Mouse (Mus musculus): ENCODE measurements around the gene Tgfbr3. TPM values are rescaled to one million over a fixed set of nuclear protein-coding genes. Genes with fewer than 3 reads are reported as not detected.

The Tgfbr3 gene
- total RNA-seq, 4 experiments from 2014 or later = 14.7 to 18.7 (median 16.0) TPM

DNA sequence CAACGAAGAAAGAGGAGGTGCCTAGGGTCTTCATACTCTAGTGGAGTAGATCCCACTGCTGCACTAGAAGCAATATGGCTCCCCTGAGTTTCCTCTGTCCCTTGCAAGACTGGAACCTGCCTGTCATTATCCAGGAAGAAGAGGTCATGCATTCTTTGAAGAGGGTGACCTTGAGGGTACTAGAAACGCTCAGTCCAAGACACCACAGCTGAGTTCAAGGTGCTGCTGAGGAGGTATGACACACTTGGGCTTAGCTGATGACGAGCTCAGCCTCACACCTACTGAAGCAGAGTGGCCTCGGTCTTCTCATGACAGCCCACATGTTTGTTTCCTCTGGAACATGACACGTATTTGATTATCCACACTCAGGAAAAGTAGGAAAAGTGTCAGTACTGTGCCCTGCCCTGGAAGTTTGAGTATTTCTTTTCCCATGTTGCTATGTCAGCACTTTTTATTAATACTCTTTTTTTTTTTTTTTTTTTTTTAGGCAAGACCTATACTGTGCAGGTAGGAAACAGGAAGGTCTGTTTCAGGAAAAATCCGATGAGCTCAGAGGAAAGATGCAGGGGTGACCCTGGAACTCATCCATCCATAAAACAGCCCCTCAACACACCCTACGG lies 176.7 kb downstream of the Tgfbr3 start:
- DNase-seq (ENCODE audit: low spot score in 2 of 2) = no peak

DNA sequence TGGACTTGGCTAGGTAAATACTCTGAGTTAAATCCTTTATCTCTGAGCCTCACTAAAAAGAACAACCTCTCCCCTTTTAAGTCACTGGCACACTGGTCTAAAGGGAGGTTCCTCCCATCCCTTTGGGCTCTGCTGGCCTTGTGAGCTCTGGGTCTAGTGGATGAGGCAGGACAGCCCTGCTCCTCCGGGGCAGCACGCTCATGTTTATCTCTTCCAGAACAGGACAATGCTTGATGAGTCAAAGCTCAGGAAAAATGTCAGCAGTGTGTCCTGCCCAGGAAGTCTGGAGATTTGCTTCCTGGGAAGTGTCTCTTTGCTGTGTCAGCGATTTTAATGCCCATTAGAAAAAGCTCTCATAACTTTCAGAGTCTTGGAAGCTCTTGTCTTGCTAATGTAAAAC lies 177.6 kb downstream of the Tgfbr3 start:
- no peak for DNase-seq (ENCODE audit: low spot score in 2 of 2)

DNA sequence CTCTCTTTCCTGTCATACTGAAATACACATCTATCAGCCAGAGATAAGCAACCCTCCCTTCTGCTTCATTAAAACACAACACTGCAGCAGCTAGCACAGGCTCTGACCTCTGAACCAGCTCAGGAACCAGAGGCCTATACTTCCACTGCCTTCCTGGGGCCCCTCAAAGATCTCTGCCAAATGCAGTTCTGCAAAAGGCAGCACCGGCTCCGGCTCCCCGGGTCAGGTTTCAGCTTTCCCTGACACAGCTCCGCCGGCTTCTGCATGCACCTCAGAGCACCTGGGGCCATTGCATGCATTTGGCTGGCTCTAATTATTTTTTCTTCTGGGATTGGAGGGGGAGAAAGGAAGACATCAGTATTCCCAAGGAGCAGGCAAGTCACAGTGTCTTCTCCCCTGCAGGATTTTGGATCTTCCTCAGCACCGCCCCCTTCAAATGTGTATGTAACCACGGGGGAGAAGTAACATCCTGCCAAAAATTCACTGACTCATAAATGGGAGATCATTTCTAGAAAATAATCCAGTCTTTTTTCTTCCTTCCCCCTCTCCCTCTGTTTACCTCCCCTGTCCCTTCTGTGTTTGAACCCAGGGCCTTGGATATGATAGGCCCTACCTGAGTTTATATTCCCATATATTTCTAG lies 178.4 kb downstream of the Tgfbr3 start:
- peak in 1 of 2 experiments; percentile 43 for DNase-seq (ENCODE audit: low spot score in 2 of 2)

DNA sequence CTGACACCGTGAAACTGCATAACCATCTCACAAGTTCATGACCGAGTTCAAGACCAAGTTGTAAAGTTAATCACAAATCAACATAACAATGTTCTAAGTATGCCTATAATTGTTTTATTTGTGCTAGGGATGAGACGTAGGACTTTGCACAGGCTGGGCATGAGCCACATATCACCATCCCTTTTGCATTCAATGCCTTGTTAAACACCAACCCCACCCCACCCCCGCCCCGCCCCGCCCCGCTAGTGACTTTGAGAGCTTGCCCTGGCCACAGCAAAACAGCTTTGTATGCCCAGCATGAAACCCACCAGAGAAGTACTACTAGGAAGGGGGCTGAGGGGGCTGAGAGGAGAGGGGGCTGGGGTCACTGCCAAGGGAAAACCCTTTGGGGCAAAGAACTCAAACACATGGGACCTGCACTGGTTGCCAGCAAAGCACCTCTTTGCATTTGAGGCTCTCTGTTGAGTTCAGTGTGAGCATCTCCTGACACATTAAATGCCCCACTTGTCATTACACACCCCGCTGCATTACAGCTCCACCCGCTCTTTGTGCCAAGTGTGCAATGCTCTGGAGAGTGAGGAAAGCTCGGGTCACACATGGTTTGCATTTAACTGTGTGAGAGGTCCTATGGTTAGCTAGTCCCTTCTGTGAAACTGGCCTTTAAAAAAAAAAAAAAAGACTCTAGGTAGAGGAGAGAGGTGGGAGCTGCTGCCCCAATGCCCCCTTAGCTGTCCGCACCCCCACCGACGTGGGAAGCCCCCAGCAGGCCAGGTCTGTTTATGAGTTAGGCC lies 179.1 kb downstream of the Tgfbr3 start:
- no peak for DNase-seq (ENCODE audit: low spot score in 2 of 2)

DNA sequence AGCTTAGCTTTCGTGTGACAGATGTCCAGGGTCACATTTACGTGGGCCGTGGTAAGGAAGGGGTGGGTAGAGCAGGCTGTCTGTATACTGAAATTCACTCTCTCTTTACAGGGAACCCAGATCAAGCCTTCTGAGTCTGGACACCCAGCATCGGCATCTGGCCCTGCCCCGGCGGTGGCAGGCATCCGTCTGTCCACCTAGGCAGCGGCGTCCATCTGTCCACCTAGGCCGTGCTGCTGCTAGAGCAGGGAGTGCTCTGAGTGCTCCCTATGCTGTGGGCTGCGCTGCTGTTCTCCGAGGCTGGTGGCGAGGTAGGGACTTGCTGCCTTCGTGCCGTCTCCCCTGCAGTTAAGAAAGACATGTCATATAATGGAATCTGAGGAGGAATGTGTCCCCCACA lies 180.0 kb downstream of the Tgfbr3 start:
- no peak for DNase-seq (ENCODE audit: low spot score in 2 of 2)

DNA sequence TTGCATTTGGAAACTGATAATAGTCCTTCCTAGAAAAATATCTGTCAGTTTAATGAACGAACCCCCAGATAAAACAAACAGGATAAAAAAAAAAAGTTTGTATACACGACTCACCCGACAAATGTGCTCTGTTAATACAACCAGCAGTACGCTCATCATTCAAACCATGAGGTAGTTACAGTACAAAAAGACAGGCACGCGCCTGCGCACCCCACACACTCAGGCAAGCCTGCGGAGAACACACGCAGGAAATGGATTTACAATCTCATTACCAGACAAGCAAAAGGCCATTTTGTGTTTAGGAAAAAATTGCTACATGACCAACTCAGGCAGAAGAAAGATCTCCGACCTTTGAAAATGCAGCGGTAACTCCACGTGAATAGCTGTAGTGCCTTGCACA lies 182.6 kb downstream of the Tgfbr3 start:
- no peak for DNase-seq (ENCODE audit: low spot score in 2 of 2)

DNA sequence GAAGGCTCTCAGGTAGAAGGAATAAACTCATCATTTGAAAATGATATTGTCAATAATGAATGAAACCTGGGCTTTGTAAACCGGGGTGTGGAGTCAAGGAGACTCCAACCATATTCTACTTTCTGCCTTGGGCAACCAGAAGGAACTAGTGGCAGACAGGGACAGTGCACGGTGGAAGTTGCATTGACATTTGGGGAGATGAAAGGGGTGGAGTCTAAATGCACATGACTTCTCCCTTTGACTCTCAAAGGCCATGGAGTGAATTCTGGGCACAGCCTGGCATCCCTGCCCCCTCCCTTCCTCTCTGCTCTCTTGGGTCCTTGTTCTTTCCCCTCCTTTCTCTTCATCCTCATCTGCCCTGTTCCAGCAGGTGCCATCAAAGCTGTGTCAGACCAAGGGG lies 183.3 kb downstream of the Tgfbr3 start:
- DNase-seq (ENCODE audit: low spot score in 2 of 2) = no peak

DNA sequence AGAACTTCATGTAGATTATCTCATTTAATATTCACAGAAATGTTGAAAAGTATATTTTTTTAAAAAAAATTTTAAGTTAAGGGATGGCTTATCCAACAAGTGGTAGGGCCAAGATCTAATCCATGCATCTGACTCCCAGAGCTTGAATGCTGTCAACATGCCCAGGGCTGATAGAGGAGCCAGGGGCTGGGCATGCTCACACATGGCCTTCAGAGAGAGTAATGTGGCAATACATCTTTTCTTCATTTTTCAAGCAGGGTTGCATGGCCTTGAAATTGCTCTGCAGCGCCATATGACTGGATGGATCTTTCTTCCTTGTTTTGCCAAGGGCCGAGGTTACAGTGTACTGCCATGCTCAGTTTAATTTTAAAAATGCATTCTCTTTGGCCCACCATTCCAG lies 185.8 kb downstream of the Tgfbr3 start:
- DNase-seq (ENCODE audit: low spot score in 2 of 2) = no peak

DNA sequence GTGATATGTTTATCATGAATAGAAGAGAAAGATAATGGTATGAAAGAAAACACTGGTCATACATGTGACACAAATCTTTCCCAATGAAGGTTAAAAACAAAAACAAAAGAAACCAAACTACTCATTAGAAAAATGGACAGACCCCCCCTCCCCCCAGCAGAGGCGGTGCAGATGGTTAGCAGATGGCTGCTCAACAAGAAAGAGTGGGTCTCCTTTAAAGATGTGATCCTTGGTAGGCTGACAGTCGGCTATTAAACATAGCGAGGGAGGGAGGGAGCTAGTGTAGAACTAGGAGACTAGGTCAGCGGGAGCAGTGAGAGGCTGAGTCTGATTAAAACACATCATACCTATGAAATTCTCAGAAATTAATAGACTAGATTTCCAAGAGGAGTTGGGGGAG lies 186.5 kb downstream of the Tgfbr3 start:
- DNase-seq (ENCODE audit: low spot score in 2 of 2) = no peak

DNA sequence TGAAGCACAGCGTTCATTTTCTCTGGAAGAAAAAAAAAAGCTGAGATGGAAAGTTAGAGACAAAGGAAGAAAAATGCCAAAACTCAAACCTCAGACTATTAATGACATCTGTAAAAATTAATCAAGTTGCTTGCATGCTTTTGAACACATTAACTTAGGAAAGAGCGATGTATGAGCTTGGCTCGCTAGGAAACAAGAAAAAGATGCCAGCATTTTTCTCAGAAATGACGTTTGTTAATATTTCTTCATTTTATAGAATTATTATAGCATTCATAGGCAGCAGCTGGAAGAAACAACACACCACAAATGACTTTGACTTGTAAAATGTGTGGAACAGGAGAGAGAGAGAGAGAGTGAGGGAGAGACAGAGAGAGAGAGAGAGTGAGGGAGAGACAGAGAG lies 187.7 kb downstream of the Tgfbr3 start:
- no peak for DNase-seq (ENCODE audit: low spot score in 2 of 2)

DNA sequence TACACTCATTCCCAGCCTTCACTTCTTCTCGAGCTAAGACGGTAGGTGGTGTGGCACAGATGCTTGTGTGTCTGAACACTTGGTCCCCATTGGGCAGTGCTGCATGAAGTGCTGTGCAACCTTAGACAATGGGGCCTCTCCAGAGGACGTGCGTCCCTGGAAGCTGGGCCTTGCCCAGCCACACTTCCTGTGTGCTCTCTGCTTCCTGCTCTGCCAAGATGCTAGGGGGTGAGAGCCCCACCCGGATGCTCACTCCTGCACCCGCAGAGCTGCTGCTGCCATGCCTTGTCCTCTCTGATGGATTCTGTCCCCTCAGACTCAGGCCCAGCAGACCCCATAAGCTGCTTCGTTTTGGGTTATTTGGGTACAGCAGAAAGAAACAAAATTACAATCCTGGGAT lies 188.3 kb downstream of the Tgfbr3 start:
- DNase-seq (ENCODE audit: low spot score in 2 of 2) = no peak

DNA sequence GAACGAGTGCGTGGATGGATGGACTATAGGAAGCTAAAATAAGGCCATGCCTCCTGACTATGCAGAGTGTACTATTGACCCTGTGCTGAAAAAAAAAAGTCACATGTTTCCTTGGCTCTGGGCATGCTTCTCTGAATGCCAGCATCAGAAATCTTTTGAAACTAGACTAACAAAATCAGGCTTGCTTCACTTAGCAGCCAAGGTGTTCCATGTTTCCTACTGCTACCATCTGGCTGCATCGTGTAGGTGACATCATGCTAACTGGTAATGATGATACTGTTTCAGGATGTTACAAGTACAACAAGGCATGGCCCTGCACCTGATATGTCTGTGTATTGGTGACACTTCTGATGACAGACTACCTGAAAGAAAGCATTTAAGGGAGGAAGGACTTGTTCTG lies 189.8 kb downstream of the Tgfbr3 start:
- no peak for DNase-seq (ENCODE audit: low spot score in 2 of 2)

DNA sequence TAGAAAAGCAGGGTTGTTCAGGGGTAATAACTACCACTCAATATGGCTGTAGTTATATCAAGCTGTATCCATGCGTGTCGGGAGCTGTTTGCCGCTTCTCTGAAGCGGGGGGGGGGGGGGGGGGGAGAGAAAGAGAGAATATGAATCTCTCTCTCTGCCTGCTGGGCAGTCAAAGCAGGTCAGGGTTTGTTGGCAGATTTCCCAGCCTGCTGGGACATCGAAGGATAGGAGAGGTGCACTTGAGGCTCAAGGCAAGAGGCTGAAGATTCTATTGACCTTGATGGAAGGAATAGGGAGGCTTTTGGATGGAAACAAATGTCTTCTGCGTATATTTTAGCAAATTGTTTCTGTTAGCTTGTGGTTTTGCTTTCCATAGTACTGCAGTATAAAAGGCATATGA lies 190.4 kb downstream of the Tgfbr3 start:
- DNase-seq (ENCODE audit: low spot score in 2 of 2) = no peak

DNA sequence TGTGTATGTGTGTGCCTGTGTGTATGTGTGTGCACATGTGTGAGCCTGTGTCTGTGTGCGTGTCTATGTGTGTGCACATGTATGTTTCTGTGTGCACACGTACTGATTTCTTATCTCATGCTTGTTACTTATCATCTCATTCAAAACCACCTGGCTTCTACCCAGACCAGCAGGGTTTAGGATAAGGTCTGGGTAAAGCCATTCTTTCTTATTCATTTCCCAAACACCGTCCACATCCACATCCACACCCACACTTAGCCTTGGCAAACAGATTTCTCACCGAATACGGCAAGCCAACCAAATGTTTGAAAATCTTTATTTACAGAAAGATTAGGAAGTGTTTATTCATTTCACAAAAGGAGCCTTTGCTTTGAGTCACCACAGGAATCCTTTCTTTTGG lies 191.4 kb downstream of the Tgfbr3 start:
- no peak for DNase-seq (ENCODE audit: low spot score in 2 of 2)

DNA sequence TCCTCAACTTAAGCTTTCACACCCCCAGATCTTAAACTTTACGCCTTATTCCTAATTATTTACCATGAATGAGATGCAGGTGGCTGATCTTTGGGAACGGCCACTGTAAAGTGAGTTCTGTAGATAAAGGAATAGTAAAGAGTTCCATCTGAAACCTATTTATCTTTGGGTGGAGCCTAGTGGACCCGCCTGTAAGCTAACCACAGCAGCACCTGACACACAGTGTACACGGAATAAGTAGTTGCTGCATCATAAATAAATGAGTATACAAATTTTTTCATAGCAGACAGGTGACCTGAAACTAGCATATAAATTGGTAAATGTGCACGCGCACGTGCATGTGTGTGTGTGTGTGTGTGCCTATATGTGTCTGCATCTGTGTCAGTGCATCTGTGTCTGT lies 192.1 kb downstream of the Tgfbr3 start:
- DNase-seq (ENCODE audit: low spot score in 2 of 2) = no peak

DNA sequence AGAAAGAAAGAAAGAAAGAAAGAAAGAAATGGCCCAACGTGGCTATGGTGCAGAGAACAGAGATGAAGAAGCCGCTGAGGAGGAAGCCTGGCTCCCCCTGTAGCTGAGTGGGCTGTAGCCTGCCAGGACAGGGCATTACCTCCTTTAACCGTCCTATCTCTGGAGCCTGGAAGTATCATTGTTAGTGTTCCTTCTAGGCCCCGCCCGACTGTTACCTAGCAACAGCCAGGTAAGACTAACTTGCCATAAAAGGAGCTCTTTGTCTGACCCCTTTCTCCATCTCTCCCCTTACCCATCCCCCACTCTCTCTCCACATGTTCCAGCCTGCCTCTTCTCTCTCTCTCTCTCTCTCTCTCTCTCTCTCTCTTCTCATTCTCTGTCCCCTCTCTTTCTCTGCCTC lies 195.2 kb downstream of the Tgfbr3 start:
- no peak for DNase-seq (ENCODE audit: low spot score in 2 of 2)

DNA sequence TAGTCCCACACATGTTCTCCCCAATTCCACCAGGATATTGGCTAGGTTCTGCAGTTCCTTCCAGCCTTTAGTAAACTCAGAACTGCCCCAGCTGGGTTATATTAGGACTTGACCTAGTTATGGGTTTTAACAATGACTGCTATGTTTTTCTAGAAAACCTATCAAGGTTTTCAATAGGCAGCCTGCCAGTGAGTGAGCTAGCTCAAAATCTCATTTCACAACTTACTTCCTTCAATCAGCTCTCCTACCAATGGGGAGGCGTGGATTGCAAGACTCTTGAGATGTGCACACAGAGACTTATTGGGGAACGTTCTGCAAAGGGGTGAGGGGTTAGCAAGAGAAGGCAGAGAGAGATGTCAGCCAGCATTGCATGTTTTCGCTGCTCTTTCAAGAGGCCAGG lies 196.2 kb downstream of the Tgfbr3 start:
- no peak for DNase-seq (ENCODE audit: low spot score in 2 of 2)

DNA sequence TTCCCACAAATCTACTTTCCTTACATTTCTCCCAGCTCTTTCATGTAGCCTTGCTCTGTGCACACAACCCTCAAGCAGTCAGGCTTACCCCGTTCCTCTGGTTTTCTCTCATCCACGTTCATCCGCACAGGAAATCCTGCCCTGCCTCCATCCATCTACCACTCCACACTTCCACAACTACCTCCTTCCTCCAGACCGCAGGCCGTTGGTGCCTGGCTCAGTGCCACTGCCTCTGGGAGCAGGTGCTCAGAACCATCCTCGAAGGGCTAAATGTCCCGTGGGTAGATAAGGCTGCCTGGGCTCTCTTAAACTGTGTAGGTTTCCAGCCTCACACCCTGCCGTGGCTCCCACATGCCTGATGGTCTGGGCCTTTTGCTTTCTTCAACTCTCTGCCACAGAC lies 197.3 kb downstream of the Tgfbr3 start:
- peak; percentile 13 to 46 for DNase-seq (ENCODE audit: low spot score in 2 of 2)

DNA sequence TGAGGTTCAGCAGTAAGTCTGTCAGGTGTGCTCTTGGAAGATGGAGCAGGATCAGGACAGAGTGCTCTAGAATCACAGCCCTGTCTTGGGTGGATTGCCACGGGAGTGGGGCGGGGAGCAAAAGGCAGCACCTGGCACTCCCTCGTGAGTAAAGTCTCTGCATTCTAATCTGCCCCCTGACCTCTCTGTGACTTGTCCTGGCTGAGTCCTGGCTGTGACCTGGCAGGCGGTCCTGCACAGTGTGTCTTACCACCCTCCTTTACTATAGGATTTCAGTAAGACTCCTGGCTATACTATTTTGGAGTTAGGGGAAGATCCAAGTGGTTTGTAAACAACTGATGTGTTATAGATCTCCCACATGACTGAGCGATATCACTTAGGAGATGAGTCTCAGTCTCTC lies 199.5 kb downstream of the Tgfbr3 start:
- DNase-seq (ENCODE audit: low spot score in 2 of 2) = no peak

DNA sequence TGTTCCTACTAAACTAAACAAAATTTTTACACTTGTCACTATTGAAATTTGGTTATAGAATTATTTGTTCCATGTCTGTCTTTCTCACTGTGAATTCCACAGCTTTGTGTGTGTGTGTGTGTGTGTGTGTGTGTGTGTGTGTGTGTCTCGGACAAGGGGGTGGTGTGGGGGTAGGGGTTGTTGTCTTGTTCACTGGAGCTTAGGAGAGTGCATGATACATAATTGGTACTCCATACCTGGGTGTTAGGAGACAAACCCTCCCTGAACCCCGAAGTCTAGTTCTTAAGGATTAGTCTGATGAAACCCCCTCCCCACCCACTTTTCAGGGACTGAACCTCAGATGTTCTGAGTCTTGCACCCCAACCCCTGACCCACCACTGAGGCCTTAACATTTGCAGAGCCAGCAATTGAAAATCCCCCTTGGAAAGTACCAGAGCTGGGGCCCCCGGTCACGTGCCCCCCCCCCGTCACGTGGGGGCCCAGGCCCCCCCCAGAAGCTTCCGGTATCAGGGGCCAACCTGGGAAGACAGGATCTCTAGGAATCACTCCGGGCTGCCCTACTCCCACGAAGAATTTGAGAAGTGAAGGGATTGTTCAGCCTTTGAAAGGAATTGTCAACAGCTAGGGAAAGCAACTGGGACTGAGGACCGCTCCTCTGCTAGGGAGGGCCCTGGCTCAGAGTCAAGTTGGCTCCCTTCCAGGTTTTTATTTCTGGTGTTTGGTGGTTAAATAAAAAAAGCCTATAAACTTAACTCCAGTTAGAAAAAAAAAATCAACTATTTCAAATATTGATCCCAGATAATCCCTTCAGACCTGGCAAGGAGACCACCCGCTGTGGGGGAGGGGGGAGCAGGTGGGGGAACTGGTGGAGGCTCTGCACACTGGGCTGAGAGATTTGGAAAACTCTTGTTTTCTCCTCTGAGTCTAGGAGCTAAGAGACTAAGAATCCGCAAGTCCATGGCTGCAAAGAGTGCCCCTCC lies 201.3 kb downstream of the Tgfbr3 start:
- DNase-seq (ENCODE audit: low spot score in 2 of 2) = peak in 1 of 2 experiments; percentile 18

DNA sequence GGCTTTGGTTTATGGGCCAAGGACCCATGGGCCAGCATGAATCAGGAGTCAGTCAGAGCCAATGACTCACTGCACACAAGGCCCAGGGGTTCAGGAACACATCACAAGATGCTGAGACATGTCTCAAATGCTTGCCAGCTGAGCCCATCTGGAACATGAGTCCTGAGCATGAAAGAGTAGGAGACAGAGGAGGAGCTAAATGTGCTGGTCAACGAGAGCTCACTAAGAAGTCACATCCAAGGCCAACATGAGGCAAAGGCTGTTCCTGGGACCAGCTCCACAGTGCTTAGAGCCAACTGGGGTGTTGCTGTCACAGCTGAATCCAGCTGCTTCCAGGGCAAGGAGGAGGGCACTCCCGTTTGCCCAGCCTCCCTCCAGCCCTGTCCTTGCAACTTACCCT lies 202.1 kb downstream of the Tgfbr3 start:
- DNase-seq (ENCODE audit: low spot score in 2 of 2) = no peak

DNA sequence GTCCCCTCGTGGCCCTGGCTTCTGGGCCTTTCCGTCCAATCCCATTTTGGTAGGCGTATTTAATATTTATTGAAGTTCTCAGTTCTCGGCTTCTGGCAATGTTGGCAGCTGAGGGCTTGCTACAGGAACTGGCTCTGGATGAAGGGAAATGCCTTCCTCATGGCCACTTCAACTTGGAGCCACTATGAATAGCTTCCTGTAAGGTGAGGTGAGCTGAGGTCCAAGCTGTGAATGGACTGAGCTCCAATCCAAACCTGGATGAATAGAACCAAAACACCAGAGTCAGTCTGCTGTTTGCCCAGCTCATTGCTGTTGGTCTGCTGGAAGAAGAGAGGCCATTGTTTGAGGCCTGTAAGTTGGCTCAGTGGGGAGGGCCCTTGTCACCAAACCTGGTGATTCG lies 203.3 kb downstream of the Tgfbr3 start:
- no peak for DNase-seq (ENCODE audit: low spot score in 2 of 2)
